Mouse (Mus musculus): ENCODE measurements around the gene Arfgef3.
"Not testable (repeated sequence)": the region's sequence is repeated elsewhere in the genome, so short reads cannot be mapped to it uniquely, and the experiment has no call there.

The Arfgef3 gene

DNA sequence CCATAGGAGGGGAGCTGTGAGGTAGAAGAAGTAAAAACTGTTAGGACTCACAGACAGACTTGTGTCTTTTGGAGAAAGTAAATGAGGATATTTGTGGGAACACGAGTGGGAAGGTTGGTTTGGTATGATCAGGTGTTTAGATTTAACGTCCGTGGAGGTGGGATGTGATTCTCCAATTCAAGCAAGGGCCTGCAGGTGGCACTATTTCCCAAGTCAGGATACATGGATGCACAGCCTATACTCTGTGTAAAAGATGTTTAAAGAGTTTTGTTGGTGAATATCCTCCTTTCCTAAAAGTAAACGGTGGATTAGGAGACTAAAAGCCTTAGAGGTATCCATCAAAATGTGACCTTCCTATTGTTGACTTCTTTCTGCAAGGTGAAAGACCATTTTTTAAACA is 180.8 kb downstream of the Arfgef3 start:
- DNase-seq: peak; percentile 63

DNA sequence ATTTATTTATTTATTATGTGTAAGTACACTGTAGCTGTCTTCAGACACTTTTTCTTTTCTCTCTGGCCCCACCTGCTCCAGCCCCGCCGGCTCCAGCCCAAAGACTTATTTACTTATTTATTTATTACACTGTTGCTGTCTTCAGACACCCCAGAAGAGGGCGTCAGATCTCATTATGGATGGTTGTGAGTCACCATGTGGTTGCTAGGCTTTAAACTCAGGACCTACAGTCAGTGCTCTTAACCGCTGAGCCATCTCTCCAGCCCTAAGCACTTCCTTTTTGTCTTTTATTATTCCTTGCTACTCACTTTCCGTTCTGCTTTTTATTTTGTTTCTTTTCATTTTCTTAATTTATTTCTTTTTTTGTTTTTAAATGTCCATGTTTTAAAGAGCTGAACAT is 182.3 kb downstream of the Arfgef3 start:
- DNase-seq: no peak

DNA sequence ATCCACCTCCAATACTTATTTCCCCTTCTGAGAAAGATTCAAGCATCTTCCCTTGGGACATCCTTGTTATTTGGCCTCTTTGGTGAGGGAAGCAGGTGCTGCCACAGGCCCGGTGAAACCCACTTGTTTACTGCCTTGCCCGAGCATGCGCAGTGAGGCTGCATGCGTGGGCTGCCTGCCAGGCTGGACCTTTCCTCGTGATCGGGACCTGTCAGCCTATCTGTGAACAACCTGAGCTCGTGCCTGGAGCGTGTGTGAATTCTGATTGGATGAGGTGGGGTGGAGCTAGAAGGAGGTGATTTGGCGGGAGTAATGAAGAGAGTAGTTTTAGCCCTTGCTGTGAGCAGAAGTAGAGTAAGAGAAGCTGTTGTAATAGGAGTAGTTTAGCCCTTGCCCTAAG is 184.7 kb downstream of the Arfgef3 start:
- DNase-seq: not testable (repeated sequence)

DNA sequence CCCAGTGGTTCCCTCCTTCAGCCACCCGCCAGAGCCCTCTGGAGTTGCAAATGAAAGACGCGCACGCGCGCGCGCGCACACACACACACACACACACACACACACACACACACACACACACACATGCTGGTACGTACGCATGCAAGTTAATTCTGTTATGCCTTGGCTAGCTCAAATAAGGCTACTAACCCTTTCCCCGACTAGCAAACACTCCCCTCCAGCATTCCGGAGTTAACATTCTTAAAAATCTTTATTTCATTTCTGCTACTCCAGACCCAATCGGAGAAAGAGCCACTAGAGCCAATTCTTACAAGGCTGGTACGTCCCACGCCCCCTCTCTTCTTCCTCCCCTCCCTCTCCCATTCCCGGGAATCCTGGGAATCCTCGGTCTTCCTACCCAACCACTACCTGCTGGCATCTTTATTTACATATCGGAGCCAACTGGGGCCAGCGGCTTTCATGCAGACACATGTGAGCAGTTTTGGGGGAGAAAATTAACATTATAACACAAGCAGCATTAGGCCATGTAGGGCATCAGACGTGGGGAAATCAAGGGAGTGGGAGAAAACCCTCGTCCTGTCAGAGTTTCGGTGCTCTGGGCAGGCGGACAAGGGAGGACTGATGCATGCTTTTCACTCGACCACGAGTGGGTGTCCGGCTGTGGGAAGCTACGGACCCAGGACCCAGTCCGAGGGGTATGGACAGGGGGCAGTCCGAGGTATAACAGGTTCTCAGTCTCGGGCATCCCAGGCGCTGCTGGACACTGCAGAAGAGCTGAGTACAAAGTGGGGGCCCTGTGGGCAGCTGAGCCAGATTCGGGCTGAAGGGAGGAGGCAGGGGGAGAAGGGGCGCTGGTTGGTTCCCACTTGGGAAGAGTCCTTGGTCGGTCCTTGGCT is 194.2 kb downstream of the Arfgef3 start:
- DNase-seq: no peak

DNA sequence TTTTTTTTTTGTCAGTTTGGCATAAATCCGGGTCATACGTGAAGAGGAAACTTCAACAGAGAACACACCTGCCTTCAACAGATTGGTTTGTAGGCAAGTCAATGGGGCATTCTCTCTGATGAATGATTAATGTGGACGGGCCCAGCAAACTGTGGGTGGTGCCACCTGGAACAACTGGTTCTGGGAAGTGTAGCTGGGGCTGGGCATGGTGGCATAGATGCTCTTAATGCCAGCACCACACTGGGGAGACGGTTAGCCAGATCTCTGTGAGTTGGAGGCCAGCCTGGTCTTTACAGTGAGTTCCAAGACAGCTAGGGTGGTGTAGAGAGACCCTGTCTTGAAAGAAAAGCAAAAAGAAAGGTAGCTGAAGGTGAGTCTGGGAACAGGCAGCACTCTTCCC is 196.4 kb downstream of the Arfgef3 start:
- no peak for DNase-seq

DNA sequence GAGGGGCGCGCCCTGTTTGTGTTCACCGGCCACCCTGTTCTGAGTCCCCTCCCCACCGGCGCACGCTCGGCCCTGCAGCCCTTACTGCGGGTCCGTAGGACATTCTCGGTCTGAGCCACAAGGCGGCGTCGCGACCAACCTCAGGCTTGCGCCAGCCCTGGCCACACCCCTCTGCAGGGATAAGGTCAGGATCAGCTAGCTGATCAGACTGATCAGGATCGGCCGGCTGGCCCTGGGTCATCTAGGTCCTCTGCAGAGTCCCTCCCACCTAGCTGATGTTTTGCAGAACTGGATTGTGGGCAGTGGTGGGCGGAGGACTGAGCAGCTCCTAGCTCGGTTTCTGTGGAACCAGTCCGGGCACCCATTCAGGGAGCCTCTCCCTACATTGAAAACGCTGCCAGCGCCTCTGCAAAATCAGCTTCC is 197.9 kb downstream of the Arfgef3 start, which contains the start of gene Hebp2:
Gene Hebp2 (minus strand): TSS at position 264 of the 423 bp plus-strand sequence.
- peak; percentile 63 for DNase-seq

DNA sequence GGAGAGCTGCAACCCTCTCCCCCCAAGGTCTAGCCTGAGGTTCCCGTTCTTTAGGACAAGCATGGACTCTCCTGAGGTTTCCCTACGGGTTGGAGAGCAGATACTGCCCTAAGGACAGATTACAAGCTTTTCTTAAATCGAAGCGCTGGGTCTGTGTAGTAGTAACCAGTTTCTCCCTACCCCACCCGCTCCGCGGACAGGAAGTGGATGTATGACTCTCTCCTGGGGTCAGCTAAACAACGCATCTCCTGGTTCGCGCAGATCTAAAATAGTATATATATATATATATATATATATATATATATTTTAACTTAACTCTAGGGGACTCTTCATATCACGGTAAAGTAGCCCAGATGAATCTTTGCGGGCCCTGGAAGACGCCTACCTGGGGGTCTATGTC is 198.4 kb downstream of the Arfgef3 start:
- DNase-seq: no peak

DNA sequence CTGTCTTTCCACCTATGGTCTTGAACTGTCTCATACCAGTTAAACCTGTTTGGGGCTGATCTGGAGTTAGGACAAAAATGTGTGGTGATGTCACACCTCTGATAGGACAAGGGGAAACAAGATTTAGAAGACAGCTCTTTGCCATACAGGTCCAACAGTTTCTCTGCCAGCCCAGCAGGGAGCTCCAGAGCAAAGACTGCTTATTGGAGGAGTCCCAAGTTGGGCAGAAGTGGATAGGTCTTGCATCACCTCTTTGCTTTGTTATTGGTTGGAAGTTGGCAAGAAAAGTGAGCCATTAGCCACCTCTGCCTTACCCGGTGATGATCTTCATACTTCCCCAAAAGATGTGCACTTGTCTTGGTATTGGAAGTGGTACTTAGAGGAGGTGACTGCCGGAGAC is 206.9 kb downstream of the Arfgef3 start:
- no peak for DNase-seq

DNA sequence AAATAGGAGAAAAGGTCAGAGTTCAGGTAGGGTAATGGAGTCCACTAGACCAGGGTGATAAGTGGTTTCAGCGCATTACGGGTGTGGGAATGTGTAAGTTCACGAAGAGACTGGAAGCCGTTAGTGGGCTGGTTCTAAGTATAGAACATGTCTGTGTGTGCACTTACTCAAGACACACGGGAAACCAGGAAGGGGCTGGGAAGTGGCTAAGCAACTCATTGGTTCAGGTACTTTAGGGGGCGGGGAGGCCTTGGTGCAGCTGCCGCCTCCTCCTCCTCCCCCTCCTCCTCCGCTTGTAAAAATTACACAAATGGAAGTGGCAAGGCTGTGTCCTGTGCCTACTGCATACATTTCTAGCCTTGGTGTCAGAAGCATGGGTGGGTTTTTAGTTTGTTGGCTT is 211.5 kb downstream of the Arfgef3 start:
- DNase-seq: no peak

All from kidney, adult 18-20 months (tissue).